Mouse (Mus musculus) CH12.LX (cell line): ENCODE measurements around the gene Lrrc46. TPM values are rescaled to one million over a fixed set of nuclear protein-coding genes. Genes with fewer than 3 reads are reported as not detected.

Source experiments
- DNase-seq: peaks from one replicate; pipeline ENCODE4 v3.0.0-alpha.2; 2013; ENCODE audit errors: extremely low read depth
- H3K27ac ChIP-seq: 2 replicates; pipeline ENCODE4 v1.5.1; 2012; ENCODE audit warnings: low read depth, mild to moderate bottlenecking, control low read depth, moderate library complexity; ENCODE audit not compliant: insufficient read depth
- H3K27me3 ChIP-seq: replicated peaks from 2 replicates; pipeline ENCODE3; 2012; ENCODE audit warnings: inconsistent platforms
- H3K36me3 ChIP-seq, 2 experiments: replicated peaks in 1 of 2; 2 replicates each; pipeline versions ENCODE3 to v1.6.1; 2012; ENCODE audit warnings: inconsistent platforms in 1 of 2, low read length in 1 of 2, mild to moderate bottlenecking in 1 of 2, mixed read lengths in 1 of 2, moderate library complexity in 1 of 2; ENCODE audit not compliant: control insufficient read depth in 1 of 2, insufficient read depth in 1 of 2
- H3K4me1 ChIP-seq, 2 experiments: 2 replicates each; pipeline ENCODE4 v1.6.1; 2012; ENCODE audit warnings: inconsistent platforms in 1 of 2, moderate library complexity in 1 of 2; ENCODE audit not compliant: insufficient read depth in 2 of 2, control insufficient read depth in 1 of 2
- H3K4me2 ChIP-seq: 2 replicates; pipeline ENCODE4 v1.6.1; 2012; ENCODE audit warnings: low read depth, mild to moderate bottlenecking, control low read depth; ENCODE audit not compliant: poor library complexity, insufficient read depth, severe bottlenecking
- H3K4me3 ChIP-seq, 3 experiments: fragments of 150-350 bp in 1 of 3; sonication (generic) in 1 of 3; replicated peaks in 1 of 3; 2 replicates each; pipeline versions ENCODE3 to v1.5.1; 2011 to 2012; ENCODE audit warnings: low read depth in 2 of 3, low read length in 2 of 3, mild to moderate bottlenecking in 2 of 3, moderate library complexity in 2 of 3, control low read depth in 1 of 3, improper control_type of control experiment in 1 of 3, inconsistent platforms in 1 of 3, mixed read lengths in 1 of 3; ENCODE audit not compliant: poor library complexity in 1 of 3
- H3K79me2 ChIP-seq: replicated peaks from 2 replicates; pipeline ENCODE4 v1.6.1; 2012; ENCODE audit warnings: mild to moderate bottlenecking, moderate library complexity; ENCODE audit not compliant: control insufficient read depth, poor library complexity, insufficient read depth, severe bottlenecking; ENCODE audit errors: extremely low read depth
- H3K9ac ChIP-seq: 2 replicates; pipeline ENCODE4 v1.6.1; 2012; ENCODE audit warnings: low read depth, mild to moderate bottlenecking, control low read depth, moderate library complexity; ENCODE audit not compliant: insufficient read depth
- H3K9me3 ChIP-seq: replicated peaks from 2 replicates; pipeline ENCODE3; 2012; ENCODE audit warnings: low read length, inconsistent platforms, mixed read lengths
- BHLHE40 ChIP-seq: IDR thresholded peaks from 2 replicates; pipeline ENCODE4 v1.6.1; 2011; ENCODE audit warnings: mild to moderate bottlenecking, low read depth, low read length, improper control_type of control experiment
- CHD2 ChIP-seq: IDR thresholded peaks from 2 replicates; pipeline ENCODE4 v1.6.1; 2011; ENCODE audit warnings: low read length, improper control_type of control experiment
- CTCF ChIP-seq, 2 experiments: IDR thresholded peaks in 1 of 2; conservative IDR thresholded peaks in 1 of 2; 2 replicates each; pipeline ENCODE4 v1.5.1; 2011 to 2012; ENCODE audit warnings: low read depth in 2 of 2, low read length in 2 of 2, improper control_type of control experiment in 1 of 2, inconsistent platforms in 1 of 2, mild to moderate bottlenecking in 1 of 2, moderate library complexity in 1 of 2
- E2F4 ChIP-seq: IDR thresholded peaks from 2 replicates; pipeline ENCODE4 v1.6.1; 2011; ENCODE audit warnings: low read depth, low read length, improper control_type of control experiment; ENCODE audit not compliant: insufficient replicate concordance
- ELF1 ChIP-seq: IDR thresholded peaks from 2 replicates; pipeline ENCODE4 v1.6.1; 2014; ENCODE audit warnings: low read depth, mild to moderate bottlenecking, inconsistent platforms, low read length, improper control_type of control experiment
- EP300 ChIP-seq: IDR thresholded peaks from 2 replicates; pipeline ENCODE4 v1.6.1; 2011; ENCODE audit warnings: low read length, improper control_type of control experiment
- ETS1 ChIP-seq: conservative IDR thresholded peaks from 2 replicates; pipeline ENCODE4 v1.6.1; 2012; ENCODE audit warnings: low read depth, mild to moderate bottlenecking, inconsistent platforms, low read length, improper control_type of control experiment, moderate library complexity
- GABPA ChIP-seq: IDR thresholded peaks from 2 replicates; pipeline ENCODE4 v1.6.1; 2012; ENCODE audit warnings: low read depth, low read length, improper control_type of control experiment, inconsistent platforms; ENCODE audit not compliant: insufficient replicate concordance
- HCFC1 ChIP-seq: IDR thresholded peaks from 2 replicates; pipeline ENCODE4 v1.6.1; 2012; ENCODE audit warnings: low read depth, mild to moderate bottlenecking, inconsistent platforms, low read length, improper control_type of control experiment
- IRF4 ChIP-seq: IDR thresholded peaks from 2 replicates; pipeline ENCODE4 v1.6.1; 2014; ENCODE audit warnings: low read depth, mild to moderate bottlenecking, inconsistent platforms, low read length, improper control_type of control experiment
- JUN ChIP-seq: IDR thresholded peaks from 2 replicates; pipeline ENCODE4 v1.6.1; 2011; ENCODE audit warnings: low read depth, mild to moderate bottlenecking, low read length, improper control_type of control experiment, moderate library complexity; ENCODE audit not compliant: insufficient read depth
- JUND ChIP-seq: conservative IDR thresholded peaks from 2 replicates; pipeline ENCODE4 v1.6.1; 2011; ENCODE audit warnings: low read depth, low read length, improper control_type of control experiment
- KAT2A ChIP-seq: IDR thresholded peaks from 2 replicates; pipeline ENCODE4 v1.6.1; 2012; ENCODE audit warnings: low read length, improper control_type of control experiment, inconsistent platforms; ENCODE audit not compliant: insufficient replicate concordance
- MAFK ChIP-seq: IDR thresholded peaks from 2 replicates; pipeline ENCODE4 v1.6.1; 2011; ENCODE audit warnings: low read length, improper control_type of control experiment; ENCODE audit not compliant: insufficient replicate concordance
- MAX ChIP-seq: IDR thresholded peaks from 2 replicates; pipeline ENCODE4 v1.6.1; 2011; ENCODE audit warnings: low read length, improper control_type of control experiment
- MAZ ChIP-seq: IDR thresholded peaks from 2 replicates; pipeline ENCODE4 v1.6.1; 2012; ENCODE audit warnings: low read depth, mild to moderate bottlenecking, inconsistent platforms, low read length, improper control_type of control experiment, moderate library complexity
- MEF2A ChIP-seq: IDR thresholded peaks from 2 replicates; pipeline ENCODE4 v1.6.1; 2014; ENCODE audit warnings: low read depth, mild to moderate bottlenecking, inconsistent platforms, low read length, improper control_type of control experiment, borderline replicate concordance
- MXI1 ChIP-seq: IDR thresholded peaks from 2 replicates; pipeline ENCODE4 v1.6.1; 2011; ENCODE audit warnings: mild to moderate bottlenecking, low read depth, low read length, improper control_type of control experiment
- MYC ChIP-seq: IDR thresholded peaks from 2 replicates; pipeline ENCODE4 v1.6.1; 2011; ENCODE audit warnings: low read depth, mild to moderate bottlenecking, improper control_type of control experiment, low read length
- NELFE ChIP-seq: IDR thresholded peaks from 2 replicates; pipeline ENCODE4 v1.6.1; 2011; ENCODE audit warnings: low read depth, low read length, improper control_type of control experiment
- NRF1 ChIP-seq: IDR thresholded peaks from 2 replicates; pipeline ENCODE4 v1.6.1; 2014; ENCODE audit warnings: low read depth, mild to moderate bottlenecking, inconsistent platforms, low read length, improper control_type of control experiment, moderate library complexity
- PAX5 ChIP-seq: IDR thresholded peaks from 2 replicates; pipeline ENCODE4 v1.6.1; 2012; ENCODE audit warnings: low read length, inconsistent platforms, mixed read lengths
- POLR2A ChIP-seq: IDR thresholded peaks from 2 replicates; pipeline ENCODE4 v1.6.1; 2011; ENCODE audit warnings: low read depth, mild to moderate bottlenecking, improper control_type of control experiment, low read length
- POLR2AphosphoS2 ChIP-seq: IDR thresholded peaks from 2 replicates; pipeline ENCODE4 v1.6.1; 2011; ENCODE audit warnings: low read depth, low read length, improper control_type of control experiment
- RAD21 ChIP-seq: IDR thresholded peaks from 2 replicates; pipeline ENCODE4 v1.6.1; 2011; ENCODE audit warnings: low read depth, mild to moderate bottlenecking, low read length, improper control_type of control experiment, moderate library complexity
- RCOR1 ChIP-seq: conservative IDR thresholded peaks from 2 replicates; pipeline ENCODE4 v1.6.1; 2012; ENCODE audit warnings: low read depth, mild to moderate bottlenecking, inconsistent platforms, low read length, improper control_type of control experiment
- SIN3A ChIP-seq: IDR thresholded peaks from 2 replicates; pipeline ENCODE4 v1.6.1; 2012; ENCODE audit warnings: low read length, improper control_type of control experiment, inconsistent platforms
- SMC3 ChIP-seq: IDR thresholded peaks from 2 replicates; pipeline ENCODE4 v1.6.1; 2011; ENCODE audit warnings: low read depth, low read length, improper control_type of control experiment
- TBP ChIP-seq: conservative IDR thresholded peaks from 2 replicates; pipeline ENCODE4 v1.6.1; 2011; ENCODE audit warnings: low read depth, low read length, improper control_type of control experiment
- TCF12 ChIP-seq: IDR thresholded peaks from 2 replicates; pipeline ENCODE4 v1.6.1; 2014; ENCODE audit warnings: low read depth, mild to moderate bottlenecking, inconsistent platforms, low read length, improper control_type of control experiment
- UBTF ChIP-seq: IDR thresholded peaks from 2 replicates; pipeline ENCODE4 v1.6.1; 2012; ENCODE audit warnings: low read depth, mild to moderate bottlenecking, inconsistent platforms, low read length, improper control_type of control experiment, moderate library complexity
- USF1 ChIP-seq: IDR thresholded peaks from 2 replicates; pipeline ENCODE4 v1.6.1; 2014; ENCODE audit warnings: low read depth, mild to moderate bottlenecking, inconsistent platforms, low read length, improper control_type of control experiment
- USF2 ChIP-seq: conservative IDR thresholded peaks from 2 replicates; pipeline ENCODE4 v1.6.1; 2011; ENCODE audit warnings: low read depth, low read length, improper control_type of control experiment
- ZC3H11A ChIP-seq: IDR thresholded peaks from 2 replicates; pipeline ENCODE4 v1.6.1; 2012; ENCODE audit warnings: low read depth, mild to moderate bottlenecking, inconsistent platforms, low read length, improper control_type of control experiment
- ZKSCAN1 ChIP-seq: IDR thresholded peaks from 2 replicates; pipeline ENCODE4 v1.6.1; 2012; ENCODE audit warnings: low read depth, inconsistent platforms, low read length, improper control_type of control experiment, borderline replicate concordance
- ZMIZ1 ChIP-seq: IDR thresholded peaks from 2 replicates; pipeline ENCODE4 v1.6.1; 2012; ENCODE audit warnings: low read depth, mild to moderate bottlenecking, inconsistent platforms, low read length, improper control_type of control experiment
- ZNF384 ChIP-seq: IDR thresholded peaks from 2 replicates; pipeline ENCODE4 v1.6.1; 2012; ENCODE audit warnings: low read depth, low read length, improper control_type of control experiment, inconsistent platforms
- dilution Hi-C: fragments of 300-500 bp; cut with MboI; formaldehyde crosslinking; loops from 2 replicates; pipeline ENCODE4 v1.14.3; 2020; ENCODE audit warnings: low sequenced_read_pairs; ENCODE audit not compliant: extremely low pct_unique_long_range_greater_than_20kb, extremely low pct_ligation_motif_present
- in situ Hi-C: fragments of 300-500 bp; cut with MboI; formaldehyde crosslinking; loops from 3 replicates; pipeline ENCODE4 v1.14.3; 2019; ENCODE audit warnings: low sequenced_read_pairs, low pct_ligation_motif_present, low pct_unique_long_range_greater_than_20kb, mixed read lengths
- polyA plus RNA-seq: library from polyadenylated mRNA; unstranded; fragments of >175 nt; gene quantifications from 2 replicates; pipeline ENCODE4 v1.2.1, GENCODE M21; 2012; ENCODE audit warnings: low read depth; ENCODE audit not compliant: insufficient read length
- total RNA-seq, 2 experiments: library from RNA; depleted of rRNA; stranded (reverse); fragments of 300-350 nt in 1 of 2; fragments of >200 nt in 1 of 2; gene quantifications; 2 replicates each; pipeline ENCODE4 v1.2.3; 2012 to 2014

Gene Lrrc46
- total and polyA plus RNA-seq, 3 experiments = 0.38 to 0.91 TPM; not detected in 1

GRCm38 (mm10) chr11:96995836-96996772 lies 45.1 kb downstream of the Lrrc46 start:
- in situ Hi-C loops (no loop called here), dilution Hi-C loops (no loop called here)
- peak overlapping the region; percentile 91 for H3K9ac ChIP-seq
- H3K36me3 ChIP-seq = peaks cover 0 to 3% of the 10 kb centered on the region in 2 experiments
- H3K27me3 ChIP-seq = no peaks in the 10 kb centered on the region
- peak overlapping the region; percentile 73 for H3K4me2 ChIP-seq
- peaks cover 53 to 90% of the 10 kb centered on the region in 2 experiments for H3K4me1 ChIP-seq
- peak overlapping the region; percentile 60 to 64 (median 60) for H3K4me3 ChIP-seq
- peak overlapping the region; percentile 96 for H3K27ac ChIP-seq
- no peaks in the 10 kb centered on the region for H3K79me2 ChIP-seq
- DNase-seq = peak; percentile 99
- H3K9me3 ChIP-seq = no peaks in the 10 kb centered on the region
- TF ChIP-seq GABPA (no peak), JUND (0 out of 2 replicates have a peak, but pooled peaks have one; percentile 65), ELF1 (peak; percentile 68), ZKSCAN1 (no peak), CTCF (conservative IDR thresholded peaks at IDR 0.05 in 1 of 2, IDR thresholded peaks at IDR 0.05 in 1 of 2; ENCODE audit: low read depth in 2 of 2, low read length in 2 of 2) (no peak), NRF1 (peak; percentile 85), POLR2A (peak; percentile 70), IRF4 (peak; percentile 81), NELFE (peak; percentile 69; the same call in 1 of the 2 replicates), MAZ (peak; percentile 92), MXI1 (peak; percentile 72), SIN3A (peak; percentile 94; the same call in 1 of the 2 replicates), MEF2A (peak; percentile 72; the same call in 1 of the 2 replicates), MAFK (0 out of 2 replicates have a peak, but pooled peaks have one; percentile 72), ETS1 (peak; percentile 91), SMC3 (peak; percentile 22), ZNF384 (peak; percentile 78), TBP (peak; percentile 46), ZMIZ1 (no peak; the same call in none of the 2 replicates), POLR2AphosphoS2 (no peak; the same call in none of the 2 replicates), USF2 (0 out of 2 replicates have a peak, but pooled peaks have one; percentile 2), BHLHE40 (peak; percentile 75), KAT2A (peak; percentile 37; the same call in 1 of the 2 replicates), HCFC1 (peak; percentile 6; the same call in 1 of the 2 replicates), PAX5 (no peak), MYC (peak; percentile 80; the same call in 1 of the 2 replicates), UBTF (peak; percentile 57; the same call in 1 of the 2 replicates), MAX (peak; percentile 88), E2F4 (0 out of 2 replicates have a peak, but pooled peaks have one; percentile 15), RCOR1 (peak; percentile 83), ZC3H11A (no peak), JUN (peak; percentile 59), EP300 (no peak; the same call in none of the 2 replicates), TCF12 (peak; percentile 94), RAD21 (no peak; the same call in none of the 2 replicates), CHD2 (peak; percentile 88), USF1 (peak; percentile 22)
